Mouse (Mus musculus): ENCODE measurements around the gene Slc16a2.

DNA sequence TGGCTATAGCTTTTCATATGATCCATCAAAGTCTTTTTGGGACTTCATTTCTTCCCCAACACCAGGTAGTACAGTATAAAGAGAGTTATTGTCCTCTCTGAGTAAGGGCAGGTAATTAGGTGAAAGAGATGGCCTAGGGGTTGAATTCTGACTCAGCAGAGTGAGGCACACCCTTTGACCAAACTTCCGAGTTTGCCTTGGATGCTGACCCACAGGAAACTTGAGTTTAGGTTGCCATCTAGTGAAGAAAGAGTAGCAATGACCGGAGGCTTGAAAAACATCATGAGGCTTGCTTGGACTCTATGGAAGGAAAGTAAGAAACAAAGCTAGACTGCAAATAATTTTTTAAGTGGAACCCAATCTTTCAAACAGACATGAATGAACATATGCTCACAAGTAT, 147.1 kb downstream of the Slc16a2 start:
- TF ChIP-seq CTCF (IDR thresholded peaks at IDR 0.05; ENCODE audit: insufficient read depth, low read length) (no peak), POLR2A (IDR thresholded peaks at IDR 0.05; ENCODE audit: borderline replicate concordance, extremely low read depth, low read depth, low read length) (no peak)
